Mouse (Mus musculus) lung, postnatal 10 days (tissue): ENCODE data around the gene Acot6.

Source experiments
- DNase-seq: peaks from one replicate; pipeline ENCODE4 v3.0.0; 2021

The Acot6 gene

GRCm38 (mm10) chr12:84107012-84107411 lies 6.6 kb downstream of the Acot6 start:
- DNase-seq = no peak

GRCm38 (mm10) chr12:84107692-84108091 lies 7.2 kb downstream of the Acot6 start:
- no peak for DNase-seq

GRCm38 (mm10) chr12:84109924-84110323 lies 9.5 kb downstream of the Acot6 start:
- no peak for DNase-seq

- no peak for DNase-seq
Observed at GRCm38 (mm10) chr12:84110814-84111213, 10.4 kb downstream of the Acot6 start.

GRCm38 (mm10) chr12:84113676-84114075 lies 13.2 kb downstream of the Acot6 start:
- DNase-seq = no peak

- peak; percentile 95 for DNase-seq
Observed at GRCm38 (mm10) chr12:84114153-84114994, 13.9 kb downstream of the Acot6 start, which contains the start of gene Dnal1. Dnal1 (plus strand) TSS chr12:84114366.

GRCm38 (mm10) chr12:84119584-84119983 lies 19.1 kb downstream of the Acot6 start:
- DNase-seq = no peak

- DNase-seq = no peak
Observed at GRCm38 (mm10) chr12:84125892-84126291, 25.4 kb downstream of the Acot6 start.

GRCm38 (mm10) chr12:84126899-84127298 lies 26.4 kb downstream of the Acot6 start:
- no peak for DNase-seq

GRCm38 (mm10) chr12:84128576-84128975 lies 28.1 kb downstream of the Acot6 start:
- no peak for DNase-seq

GRCm38 (mm10) chr12:84129931-84130330 lies 29.5 kb downstream of the Acot6 start:
- DNase-seq = no peak

GRCm38 (mm10) chr12:84132265-84132664 lies 31.8 kb downstream of the Acot6 start:
- DNase-seq = no peak

- DNase-seq = no peak
Observed at GRCm38 (mm10) chr12:84137131-84137530, 36.7 kb downstream of the Acot6 start.

GRCm38 (mm10) chr12:84140135-84140534 lies 39.7 kb downstream of the Acot6 start:
- DNase-seq = no peak

- no peak for DNase-seq
Observed at GRCm38 (mm10) chr12:84141271-84141670, 40.8 kb downstream of the Acot6 start.

- no peak for DNase-seq
Observed at GRCm38 (mm10) chr12:84142281-84143050, 42.0 kb downstream of the Acot6 start.

- DNase-seq = peak; percentile 84
Observed at GRCm38 (mm10) chr12:84147954-84148621, 47.6 kb downstream of the Acot6 start, which contains the start of gene Pnma1. Pnma1 (minus strand) TSS chr12:84148489.

- DNase-seq = no peak
Observed at GRCm38 (mm10) chr12:84148622-84149012, 48.2 kb downstream of the Acot6 start.

GRCm38 (mm10) chr12:84149971-84150370 lies 49.5 kb downstream of the Acot6 start:
- DNase-seq = no peak

- peak; percentile 40 for DNase-seq
Observed at GRCm38 (mm10) chr12:84150976-84151375, 50.5 kb downstream of the Acot6 start.

GRCm38 (mm10) chr12:84151911-84152310 lies 51.5 kb downstream of the Acot6 start:
- no peak for DNase-seq

- no peak for DNase-seq
Observed at GRCm38 (mm10) chr12:84152352-84153190, 52.1 kb downstream of the Acot6 start.
